Mouse (Mus musculus): ENCODE measurements around the gene Bricd5. TPM values are rescaled to one million over a fixed set of nuclear protein-coding genes. Genes with fewer than 3 reads are reported as not detected.

Gene Bricd5
- polyA plus RNA-seq, 1 experiment from 2014 or later = 0.23 TPM

DNA sequence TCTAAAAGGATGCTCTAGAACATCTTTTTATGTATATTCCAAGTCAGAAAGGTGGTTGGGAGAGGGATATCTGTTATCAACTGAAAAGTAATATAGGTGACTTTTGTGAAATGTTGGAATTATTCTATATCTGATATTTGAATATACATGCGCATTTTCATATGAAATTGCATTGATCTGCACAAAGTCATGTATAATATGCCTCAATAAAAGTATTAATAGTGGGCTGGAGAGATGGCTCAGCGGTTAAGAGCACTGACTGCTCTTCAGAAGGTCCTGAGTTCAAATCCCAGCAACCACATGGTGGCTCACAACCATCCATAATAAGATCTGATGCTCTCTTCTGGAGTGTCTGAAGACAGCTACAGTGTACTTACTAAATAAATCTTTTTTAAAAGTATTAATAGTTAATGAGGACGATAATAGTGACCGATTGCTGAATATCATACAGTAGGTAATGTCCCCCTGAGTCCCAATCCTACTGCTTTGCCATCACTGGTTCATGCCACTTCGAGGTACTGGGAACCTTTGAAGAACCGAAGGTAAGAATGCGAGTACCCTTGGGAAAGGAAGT lies 4.3 kb upstream of the Bricd5 start:
- peak overlapping the region; percentile 67 for H3K4me3 ChIP-seq
- 20% methylated on average over 7 of the region's 7 CpGs for WGBS
- H3K36me3 ChIP-seq (replicated peaks) = 0 out of 2 replicates have a peak, but pooled peaks cover 2% of the 10 kb centered on the region
- ATAC-seq (replicated peaks) = no peak; the same call in 1 of the 2 replicates
- H3K4me1 ChIP-seq = peaks cover 24% of the 10 kb centered on the region
- no peaks in the 10 kb centered on the region for H3K9me3 ChIP-seq
- H3K9ac ChIP-seq = peak overlapping the region; percentile 62
- H3K4me2 ChIP-seq = peak overlapping the region; percentile 99
- no peaks in the 10 kb centered on the region for H3K27me3 ChIP-seq (replicated peaks)
- peak overlapping the region; percentile 81 for H3K27ac ChIP-seq

DNA sequence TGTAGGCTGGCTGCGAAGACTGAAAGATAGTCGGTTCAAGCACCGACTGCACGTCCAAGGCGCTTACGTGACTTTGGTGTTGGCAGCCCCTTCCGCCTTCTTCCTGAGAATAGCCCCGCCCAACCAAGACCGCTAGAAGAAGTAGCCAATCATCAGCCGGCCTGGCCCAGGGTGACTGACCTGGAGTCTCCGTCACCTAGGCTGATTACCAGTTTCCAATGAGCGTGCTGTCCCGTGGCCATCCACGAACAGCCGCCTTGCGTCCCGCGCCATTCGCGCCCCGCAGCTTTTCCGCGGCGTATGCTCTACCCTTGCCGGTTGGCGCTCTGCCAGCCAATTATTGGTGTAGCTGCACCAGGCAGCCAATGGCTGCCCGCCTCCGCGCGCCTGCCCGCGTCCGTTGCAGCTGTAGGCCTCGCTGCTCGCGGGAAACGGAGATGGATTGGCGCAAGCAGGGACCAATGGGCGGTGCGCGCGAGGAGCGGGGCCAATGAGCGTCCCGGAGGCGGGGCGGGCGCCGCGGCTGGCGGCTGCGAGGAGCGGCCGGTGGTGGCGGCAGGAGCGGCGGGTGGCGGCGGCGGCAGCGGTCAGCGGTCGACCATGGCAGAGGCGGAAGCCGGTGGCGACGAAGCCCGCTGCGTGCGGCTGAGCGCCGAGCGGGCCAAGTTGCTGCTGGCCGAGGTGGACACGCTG lies 3.6 kb upstream of the Bricd5 start, which contains the start of the genes E4f1 and Pgp:
E4f1 (minus strand) TSS at position 404 of the 693 bp plus-strand sequence.
Pgp (plus strand) TSS at position 483 of the 693 bp plus-strand sequence.
- ATAC-seq (replicated peaks) = peak; percentile 98
- WGBS = under 1% methylated on average over 70 of the region's 75 CpGs

DNA sequence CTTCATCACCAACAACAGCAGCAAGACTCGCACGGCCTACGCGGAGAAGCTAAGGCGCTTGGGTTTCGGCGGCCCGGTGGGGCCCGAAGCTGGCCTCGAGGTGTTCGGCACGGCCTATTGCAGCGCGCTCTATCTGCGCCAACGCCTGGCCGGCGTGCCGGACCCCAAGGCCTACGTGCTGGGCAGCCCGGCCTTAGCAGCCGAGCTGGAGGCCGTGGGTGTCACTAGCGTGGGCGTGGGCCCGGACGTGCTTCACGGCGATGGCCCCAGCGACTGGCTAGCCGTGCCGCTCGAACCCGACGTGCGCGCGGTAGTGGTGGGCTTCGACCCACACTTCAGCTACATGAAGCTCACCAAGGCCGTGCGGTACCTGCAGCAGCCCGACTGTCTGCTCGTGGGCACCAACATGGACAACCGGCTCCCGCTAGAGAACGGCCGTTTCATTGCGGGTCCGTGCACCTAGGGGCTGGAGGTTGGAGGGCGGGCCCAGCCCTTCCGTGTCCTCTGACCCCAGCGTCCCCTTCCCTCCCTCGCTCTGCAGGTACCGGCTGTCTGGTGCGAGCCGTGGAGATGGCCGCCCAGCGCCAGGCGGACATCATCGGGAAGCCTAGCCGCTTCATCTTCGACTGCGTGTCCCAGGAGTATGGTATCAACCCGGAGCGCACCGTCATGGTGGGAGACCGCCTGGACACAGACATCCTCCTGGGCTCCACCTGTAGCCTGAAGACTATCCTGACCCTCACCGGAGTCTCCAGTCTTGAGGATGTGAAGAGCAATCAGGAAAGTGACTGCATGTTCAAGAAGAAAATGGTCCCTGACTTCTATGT lies 2.8 kb upstream of the Bricd5 start:
- peak overlapping the region; percentile 81 for H3K27ac ChIP-seq
- under 1% methylated on average over 68 of the region's 68 CpGs for WGBS
- H3K9me3 ChIP-seq = no peaks in the 10 kb centered on the region
- H3K36me3 ChIP-seq (replicated peaks) = peaks cover 9% of the 10 kb centered on the region
- peaks cover 24% of the 10 kb centered on the region for H3K4me1 ChIP-seq
- peak; percentile 22 for ATAC-seq (replicated peaks)
- no peaks in the 10 kb centered on the region for H3K27me3 ChIP-seq (replicated peaks)
- H3K9ac ChIP-seq = peak overlapping the region; percentile 62
- peak overlapping the region; percentile 99 for H3K4me2 ChIP-seq
- peak overlapping the region; percentile 67 for H3K4me3 ChIP-seq

More for the DNA sequence above, 3.6 kb upstream of the Bricd5 start, which contains the start of the genes E4f1 and Pgp:
- peak within 1 kb of the TSS; percentile 62 for H3K9ac ChIP-seq
- peak within 1 kb of the TSS; percentile 81 for H3K27ac ChIP-seq
- no peaks in the 10 kb centered on the region for H3K27me3 ChIP-seq (replicated peaks)
- peaks cover 24% of the 10 kb centered on the region for H3K4me1 ChIP-seq
- H3K4me3 ChIP-seq = peak within 1 kb of the TSS; percentile 67
- H3K9me3 ChIP-seq = no peaks in the 10 kb centered on the region
- 0 out of 2 replicates have a peak, but pooled peaks cover 2% of the 10 kb centered on the region for H3K36me3 ChIP-seq (replicated peaks)
- H3K4me2 ChIP-seq = peak within 1 kb of the TSS; percentile 99

DNA sequence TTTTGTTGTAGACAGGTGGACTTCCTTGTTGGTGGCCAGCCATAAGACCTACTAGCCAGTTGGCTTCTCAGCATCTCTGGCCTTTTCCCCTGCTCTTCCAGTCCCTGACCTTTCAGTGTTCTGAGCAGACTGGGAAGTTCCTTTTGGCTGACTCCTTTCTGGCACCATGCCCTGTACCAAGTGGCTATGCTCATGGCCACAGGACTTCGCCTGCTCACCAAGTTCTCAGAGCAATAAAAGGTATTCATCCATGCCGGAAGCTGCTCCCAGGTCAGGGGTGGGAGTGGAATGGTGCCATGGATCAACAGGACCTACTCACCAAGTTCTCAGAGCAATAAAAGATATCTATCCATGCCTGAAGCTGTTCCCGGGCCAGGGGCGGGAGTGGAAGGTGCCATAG lies 1.2 kb upstream of the Bricd5 start:
- no peak overlapping the region for H3K27ac ChIP-seq
- no peaks in the 10 kb centered on the region for H3K9me3 ChIP-seq
- no peak for ATAC-seq (replicated peaks)
- no peaks in the 10 kb centered on the region for H3K27me3 ChIP-seq (replicated peaks)
- WGBS = 89% methylated on average over 4 of the region's 4 CpGs
- H3K4me3 ChIP-seq = no peak overlapping the region
- H3K36me3 ChIP-seq (replicated peaks) = peaks cover 18% of the 10 kb centered on the region
- peak overlapping the region; percentile 99; the same call in 1 of the 2 replicates for H3K4me2 ChIP-seq
- H3K4me1 ChIP-seq = peaks cover 27% of the 10 kb centered on the region
- no peak overlapping the region for H3K9ac ChIP-seq

DNA sequence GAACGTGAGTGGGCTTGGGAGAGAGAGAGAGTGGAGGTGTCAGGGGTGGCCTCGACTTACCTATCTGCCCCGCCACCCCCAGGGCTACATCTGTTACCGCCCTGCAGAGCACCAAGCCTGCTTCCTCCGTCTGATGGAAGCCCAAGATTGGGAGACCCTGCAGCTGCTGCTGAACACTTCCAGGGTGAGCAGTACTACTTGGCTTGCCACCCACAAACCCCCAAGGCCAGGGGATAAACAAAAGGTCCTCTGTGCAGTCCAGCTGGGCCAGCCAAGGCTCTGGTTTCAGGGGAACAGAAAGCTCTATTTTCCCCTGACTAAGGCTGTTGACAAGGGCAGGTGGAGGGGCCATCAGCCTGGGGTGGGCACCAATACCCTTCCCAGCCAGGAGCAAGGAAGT lies 873 bp downstream of the Bricd5 start:
- Histone ChIP-seq H3K27me3 (replicated peaks) (no peaks in the 10 kb centered on the region), H3K9ac (no peak overlapping the region), H3K4me1 (peaks cover 36% of the 10 kb centered on the region), H3K4me2 (no peak overlapping the region), H3K9me3 (no peaks in the 10 kb centered on the region), H3K27ac (no peak overlapping the region), H3K36me3 (replicated peaks) (peaks cover 18% of the 10 kb centered on the region), H3K4me3 (no peak overlapping the region)
- 91% methylated on average over 5 of the region's 5 CpGs for WGBS
- ATAC-seq (replicated peaks) = no peak

DNA sequence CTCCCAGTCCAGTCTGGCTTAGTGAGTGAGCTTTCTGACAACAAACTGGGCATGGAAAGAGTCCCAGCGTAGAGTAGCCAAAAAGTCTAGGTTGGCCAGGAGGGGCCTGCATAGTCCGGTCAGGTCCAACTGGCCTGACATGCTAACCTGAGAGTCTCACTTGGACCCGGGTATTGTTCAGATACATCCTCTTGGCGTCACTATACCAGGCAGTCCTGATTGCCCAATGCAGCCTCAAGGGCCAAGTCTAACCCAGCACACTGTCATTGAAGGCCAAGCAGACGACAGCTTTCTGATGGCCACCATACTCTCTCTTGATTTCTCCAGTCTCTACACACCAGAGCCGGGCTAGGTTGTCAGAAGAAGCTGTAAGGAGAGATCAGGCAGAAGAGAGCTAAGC lies 1.9 kb downstream of the Bricd5 start:
- H3K9me3 ChIP-seq = no peaks in the 10 kb centered on the region
- no peak overlapping the region for H3K4me2 ChIP-seq
- H3K27ac ChIP-seq = no peak overlapping the region
- ATAC-seq (replicated peaks) = no peak
- H3K27me3 ChIP-seq (replicated peaks) = no peaks in the 10 kb centered on the region
- H3K9ac ChIP-seq = no peak overlapping the region
- peaks cover 18% of the 10 kb centered on the region for H3K36me3 ChIP-seq (replicated peaks)
- H3K4me1 ChIP-seq = peaks cover 45% of the 10 kb centered on the region
- no peak overlapping the region for H3K4me3 ChIP-seq
- WGBS = 95% methylated on average over 6 of the region's 6 CpGs

DNA sequence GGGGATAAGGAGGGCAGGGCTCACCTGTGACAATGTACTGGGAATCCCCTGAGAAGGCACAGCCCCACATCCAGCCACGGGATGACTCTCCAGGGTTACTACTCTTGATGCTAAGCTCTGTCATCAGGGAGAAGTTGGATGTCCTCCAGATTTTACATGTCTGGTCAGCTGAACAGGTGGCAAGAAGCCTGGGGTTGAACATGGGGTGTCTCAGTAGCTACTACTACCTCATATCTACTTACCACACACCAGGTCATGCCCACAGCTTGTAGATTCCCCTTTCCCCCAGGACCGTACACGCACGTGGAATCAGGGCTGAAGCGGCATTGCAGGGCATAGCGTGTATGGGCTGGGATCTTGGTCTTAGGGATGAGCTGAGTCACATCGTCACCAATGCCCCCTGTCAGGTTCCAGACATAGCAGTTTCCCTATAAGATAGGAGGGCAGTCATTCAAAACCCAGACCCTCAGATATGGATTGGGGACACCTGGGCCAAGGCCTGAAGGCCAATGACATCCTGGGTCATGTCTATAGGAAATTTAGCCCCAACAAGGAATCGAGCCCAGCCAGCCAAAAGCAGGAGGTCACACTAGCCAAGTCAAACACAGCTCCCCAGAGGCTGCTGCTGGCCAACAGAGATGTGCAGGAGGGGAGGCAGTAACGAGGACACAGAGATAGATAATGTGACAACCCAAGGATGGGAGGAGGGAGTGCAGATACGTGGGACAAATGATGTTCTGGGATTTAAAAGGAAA lies 2.5 kb downstream of the Bricd5 start:
- Histone ChIP-seq H3K36me3 (replicated peaks) (peaks cover 18% of the 10 kb centered on the region), H3K4me1 (peaks cover 41% of the 10 kb centered on the region), H3K9ac (no peak overlapping the region), H3K9me3 (no peaks in the 10 kb centered on the region), H3K27me3 (replicated peaks) (no peaks in the 10 kb centered on the region), H3K4me3 (no peak overlapping the region), H3K4me2 (no peak overlapping the region), H3K27ac (no peak overlapping the region)
- 92% methylated on average over 10 of the region's 10 CpGs for WGBS
- no peak for ATAC-seq (replicated peaks)

DNA sequence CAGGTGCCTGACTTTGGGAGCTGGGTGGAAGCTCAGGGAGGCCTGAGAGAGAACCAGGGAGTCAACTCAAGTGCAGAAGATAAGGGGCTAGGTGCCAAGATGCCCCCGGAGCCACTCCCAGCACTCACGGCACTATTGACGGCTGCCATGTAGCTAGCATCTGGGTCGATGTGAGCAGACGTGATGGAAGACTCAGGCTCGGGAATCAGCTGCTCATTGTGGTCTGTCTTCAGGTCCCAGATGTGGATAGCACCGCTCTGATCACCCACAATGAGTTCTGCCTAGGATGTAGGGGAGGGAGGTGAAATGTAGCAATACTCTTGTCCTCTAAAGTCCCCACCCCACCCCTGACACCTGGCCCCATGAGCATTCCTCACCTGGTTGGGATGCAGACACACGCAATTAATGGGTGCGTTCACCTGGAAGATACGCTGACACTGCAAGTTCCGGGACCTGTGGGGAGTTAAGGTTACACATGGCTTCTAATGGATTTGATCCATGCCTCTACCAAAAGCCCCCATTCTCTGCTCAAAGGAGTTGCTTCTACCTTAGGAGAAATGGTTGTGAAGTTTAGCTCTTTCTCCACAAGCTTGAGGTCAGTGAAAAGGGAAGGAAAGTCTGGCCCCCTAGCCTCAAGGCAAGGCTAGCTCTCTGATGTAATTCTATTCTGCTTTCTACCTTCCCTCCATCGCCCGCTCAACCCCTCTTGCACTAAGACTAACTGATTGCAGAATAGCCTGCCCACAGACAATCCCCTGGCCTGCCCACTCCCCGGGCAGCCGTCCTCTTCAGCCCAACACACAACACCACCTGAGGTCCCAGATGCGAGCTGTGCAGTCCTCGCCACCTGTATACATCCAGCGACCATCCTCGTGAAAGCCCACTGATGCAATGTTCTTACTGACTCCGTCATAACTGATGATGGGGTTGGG lies 3.6 kb downstream of the Bricd5 start:
- 93% methylated on average over 20 of the region's 20 CpGs for WGBS
- H3K4me1 ChIP-seq = peaks cover 30% of the 10 kb centered on the region
- no peaks in the 10 kb centered on the region for H3K9me3 ChIP-seq
- no peak for ATAC-seq (replicated peaks)
- peak overlapping the region; percentile 61; the same call in 1 of the 2 replicates for H3K4me3 ChIP-seq
- peaks cover 18% of the 10 kb centered on the region for H3K36me3 ChIP-seq (replicated peaks)
- H3K4me2 ChIP-seq = peak overlapping the region; percentile 54; the same call in 1 of the 2 replicates
- no peak overlapping the region for H3K27ac ChIP-seq
- no peaks in the 10 kb centered on the region for H3K27me3 ChIP-seq (replicated peaks)
- H3K9ac ChIP-seq = peak overlapping the region; percentile 68

DNA sequence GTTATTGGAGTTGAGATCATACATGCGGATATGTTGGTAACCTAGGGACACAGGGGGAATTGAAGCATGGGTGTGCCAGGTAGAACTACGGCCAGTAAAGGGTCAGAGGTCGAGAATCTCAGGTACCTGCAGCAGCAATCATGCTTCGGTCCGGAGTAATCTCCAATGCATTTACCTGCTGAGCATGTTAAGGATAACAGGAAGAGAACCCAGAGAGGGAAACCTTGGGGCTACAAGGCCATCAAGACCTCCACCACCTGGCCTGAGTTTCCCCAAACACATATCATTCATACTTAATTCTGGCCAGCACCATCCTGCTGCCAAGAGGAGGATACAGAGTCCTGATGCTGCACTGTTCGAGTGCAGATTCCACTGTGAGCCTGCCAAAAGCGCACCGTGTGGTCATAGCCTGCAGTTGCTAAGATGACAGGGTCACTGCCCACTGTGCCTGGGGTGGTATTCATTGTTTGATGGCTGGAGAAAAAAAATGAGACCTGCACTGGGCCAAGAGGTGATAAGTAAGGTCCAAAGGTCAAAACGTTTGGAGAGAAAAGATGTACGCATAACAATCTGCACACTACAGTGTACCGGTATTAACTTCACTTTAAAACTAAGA lies 4.4 kb downstream of the Bricd5 start:
- Histone ChIP-seq H3K27ac (peak overlapping the region; percentile 95), H3K9me3 (no peaks in the 10 kb centered on the region), H3K27me3 (replicated peaks) (no peaks in the 10 kb centered on the region), H3K4me3 (peak overlapping the region; percentile 61), H3K4me2 (peak overlapping the region; percentile 54), H3K36me3 (replicated peaks) (peaks cover 18% of the 10 kb centered on the region), H3K4me1 (peaks cover 22% of the 10 kb centered on the region), H3K9ac (peak overlapping the region; percentile 68)
- peak; percentile 37 for ATAC-seq (replicated peaks)
- WGBS = 51% methylated on average over 11 of the region's 11 CpGs

DNA sequence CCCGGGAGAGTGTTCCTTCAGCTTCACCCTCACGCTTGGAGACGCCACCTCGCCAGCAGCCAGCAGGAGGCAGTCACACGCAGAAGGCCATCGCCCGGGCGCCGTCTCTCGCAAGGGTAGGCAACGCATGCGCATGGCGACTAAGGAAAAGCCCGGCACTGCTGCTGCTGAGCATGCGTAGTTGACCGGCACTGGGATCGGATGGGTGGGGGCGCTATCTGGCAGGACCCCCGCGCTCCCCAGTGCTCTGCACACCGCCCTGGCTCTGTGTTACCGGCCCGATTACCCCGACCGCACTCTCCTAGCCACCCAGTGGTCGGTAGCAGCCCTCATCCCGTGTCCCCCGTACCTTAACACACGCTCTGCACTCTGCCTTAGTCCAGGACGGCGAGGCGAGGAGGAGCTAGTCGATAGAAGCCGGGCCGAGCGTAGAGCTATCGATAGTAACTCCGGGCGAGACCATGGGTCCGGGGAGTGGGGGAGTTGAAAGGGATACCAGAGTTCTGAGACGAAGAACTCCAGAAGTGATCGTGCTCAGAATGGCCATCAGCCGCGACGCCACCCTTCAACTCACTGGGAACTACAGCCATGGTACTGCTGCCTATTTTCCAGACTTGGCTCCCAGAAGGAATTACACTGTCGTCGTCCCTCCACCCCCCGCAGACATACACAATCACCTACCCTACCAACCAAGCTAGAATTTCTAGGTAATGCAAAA lies 5.1 kb downstream of the Bricd5 start, which contains the start of gene Mlst8:
Mlst8 (minus strand) TSS at position 416 of the 718 bp plus-strand sequence.
- peak within 1 kb of the TSS; percentile 68 for H3K9ac ChIP-seq
- H3K9me3 ChIP-seq = no peaks in the 10 kb centered on the region
- WGBS = under 1% methylated on average over 48 of the region's 48 CpGs

More for the DNA sequence above, 5.1 kb downstream of the Bricd5 start, which contains the start of gene Mlst8:
- peak; percentile 92 for ATAC-seq (replicated peaks)
- H3K27me3 ChIP-seq (replicated peaks) = no peaks in the 10 kb centered on the region
- H3K4me3 ChIP-seq = peak within 1 kb of the TSS; percentile 61
- peak within 1 kb of the TSS; percentile 54 for H3K4me2 ChIP-seq
- H3K36me3 ChIP-seq (replicated peaks) = peaks cover 18% of the 10 kb centered on the region
- H3K27ac ChIP-seq = peak within 1 kb of the TSS; percentile 95
- H3K4me1 ChIP-seq = peaks cover 21% of the 10 kb centered on the region
